36 mouse cellular contexts compared by ENCODE assay signal in the genomic region with DNA sequence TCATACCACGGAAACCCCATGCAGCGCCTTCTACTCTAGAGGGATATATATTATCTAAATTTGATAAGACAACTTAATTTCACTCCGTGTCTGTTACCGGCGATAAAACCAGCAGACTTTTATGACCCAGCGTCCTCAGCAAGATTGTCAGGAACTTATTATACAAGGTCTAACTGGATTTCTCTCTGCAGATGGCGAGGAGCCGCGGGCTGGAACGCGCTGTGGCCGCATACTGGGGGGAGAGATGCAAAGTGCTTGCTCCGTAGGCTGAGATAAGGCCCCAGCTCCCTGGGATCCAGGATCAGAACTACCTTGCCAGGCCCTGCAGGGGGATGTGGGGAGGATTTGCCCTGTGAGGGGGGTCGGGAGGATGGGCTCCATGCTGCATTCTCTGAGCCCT. TPM values are rescaled to one million over a fixed set of nuclear protein-coding genes. Genes with fewer than 3 reads are reported as not detected.
A peak's percentile ranks its signal among the peaks of the same experiment; 100 is the strongest.
DNase-seq lines count a peak whose midpoint lies in the region; ATAC-seq and TF ChIP-seq lines count a peak whose summit lies in the region.
"Had no signal": no experiment of that assay in that cellular context is flagged by ENCODE, and none has a peak within 500 bp of the region (broad histone marks: within the 10 kb centered on the region; RNA-seq: fewer than 3 reads in every experiment).

No protein-coding gene starts in this region.

- H3K4me1 ChIP-seq in midbrain, embryonic 13.5 days (replicated peaks): peaks cover 25% of the 10 kb centered on the region
- H3K4me1 ChIP-seq in midbrain, embryonic 10.5 days: peaks cover 14% of the 10 kb centered on the region
- H3K4me1 ChIP-seq in testis, adult 2 months (ENCODE audit: control insufficient read depth, insufficient read depth, low read length): no peaks in the 10 kb centered on the region
- H3K4me1 ChIP-seq in midbrain, embryonic 15.5 days: peaks cover 18% of the 10 kb centered on the region; the same call in 1 of the 2 replicates
- H3K4me1 ChIP-seq: embryonic facial prominence, embryonic 13.5 days; heart, embryonic 13.5 days had no signal

- H3K9me3 ChIP-seq in midbrain, embryonic 13.5 days: no peaks in the 10 kb centered on the region
- no peaks in the 10 kb centered on the region for H3K9me3 ChIP-seq in midbrain, embryonic 10.5 days (replicated peaks)
- H3K9me3 ChIP-seq in midbrain, embryonic 15.5 days: no peaks in the 10 kb centered on the region
- H3K9me3 ChIP-seq: embryonic facial prominence, embryonic 10.5 days; embryonic facial prominence, embryonic 13.5 days; forebrain, embryonic 12.5 days; forebrain, embryonic 15.5 days; heart, embryonic 10.5 days; heart, embryonic 13.5 days; hindbrain, embryonic 12.5 days; hindbrain, embryonic 15.5 days had no signal

- no peak for DNase-seq in midbrain, embryonic 10.5 days (ENCODE audit: low spot score)
- no peak for DNase-seq in testis, postnatal 14 days (ENCODE audit: low spot score)
- DNase-seq in right cerebral cortex, postnatal 36 days (ENCODE audit: low spot score in 2 of 2): no peak
- DNase-seq in heart, postnatal 25 days (ENCODE audit: low spot score): no peak
- DNase-seq: adrenal gland, adult 8-10 months; B cell, adult 2 months; cerebellum, adult 11-12 months; cerebellum, adult 8-10 months; cerebellum, postnatal 10 days; cerebellum, postnatal 36 days; embryo, embryonic 11 days; gastrocnemius, postnatal 10 days; gastrocnemius, postnatal 36 days; heart, adult 2 months; heart, postnatal 14 days had no signal

- no peak for TF ChIP-seq POLR2A in testis, adult 2 months (IDR thresholded peaks at IDR 0.05; ENCODE audit: control insufficient read depth, low read depth, low read length)

- H3K27me3 ChIP-seq in midbrain, embryonic 13.5 days: peaks cover 10% of the 10 kb centered on the region; the same call in 1 of the 2 replicates
- peaks cover 24% of the 10 kb centered on the region for H3K27me3 ChIP-seq in midbrain, embryonic 10.5 days (ENCODE audit: low read depth, poor library complexity, severe bottlenecking)
- H3K27me3 ChIP-seq in testis, adult 2 months (ENCODE audit: control insufficient read depth, insufficient read depth, low read length): no peaks in the 10 kb centered on the region
- H3K27me3 ChIP-seq in midbrain, embryonic 15.5 days (replicated peaks): 0 out of 2 replicates have a peak, but pooled peaks cover 3% of the 10 kb centered on the region
- H3K27me3 ChIP-seq: forebrain, embryonic 15.5 days had no signal

- no peak overlapping the region for H3K9ac ChIP-seq in midbrain, embryonic 13.5 days (replicated peaks)
- no peak overlapping the region for H3K9ac ChIP-seq in midbrain, embryonic 15.5 days
- H3K9ac ChIP-seq: embryonic facial prominence, embryonic 13.5 days; forebrain, embryonic 12.5 days; forebrain, embryonic 15.5 days; heart, embryonic 13.5 days; hindbrain, embryonic 12.5 days; hindbrain, embryonic 15.5 days had no signal

- TF ChIP-seq CTCF in testis, adult 2 months (IDR thresholded peaks at IDR 0.05; ENCODE audit: control insufficient read depth, insufficient read depth, insufficient replicate concordance, low read depth, low read length): no peak

- intact Hi-C loops in heart, postnatal 25 days (cut with DNase I): no loop called here

- H3K4me2 ChIP-seq in midbrain, embryonic 13.5 days (replicated peaks): no peak overlapping the region
- no peak overlapping the region for H3K4me2 ChIP-seq in midbrain, embryonic 15.5 days
- H3K4me2 ChIP-seq: embryonic facial prominence, embryonic 13.5 days; forebrain, embryonic 12.5 days; forebrain, embryonic 15.5 days; heart, embryonic 13.5 days; hindbrain, embryonic 12.5 days; hindbrain, embryonic 15.5 days had no signal

- H3K36me3 ChIP-seq in midbrain, embryonic 13.5 days: no peaks in the 10 kb centered on the region
- H3K36me3 ChIP-seq in midbrain, embryonic 10.5 days: no peaks in the 10 kb centered on the region
- H3K36me3 ChIP-seq in testis, adult 2 months (ENCODE audit: control insufficient read depth, insufficient read depth, low read length): no peaks in the 10 kb centered on the region
- no peaks in the 10 kb centered on the region for H3K36me3 ChIP-seq in midbrain, embryonic 15.5 days (replicated peaks)
- H3K36me3 ChIP-seq: embryonic facial prominence, embryonic 10.5 days; embryonic facial prominence, embryonic 13.5 days; forebrain, embryonic 12.5 days; forebrain, embryonic 15.5 days; G1E; heart, embryonic 10.5 days; heart, embryonic 13.5 days; hindbrain, embryonic 12.5 days; hindbrain, embryonic 15.5 days had no signal

- 46% methylated on average over 14 of the region's 14 CpGs for WGBS in midbrain, embryonic 13.5 days
- 48% methylated on average over 14 of the region's 14 CpGs for WGBS in midbrain, embryonic 10.5 days
- WGBS in midbrain, embryonic 15.5 days: 35% methylated on average over 14 of the region's 14 CpGs

- H3K27ac ChIP-seq in midbrain, embryonic 13.5 days: no peak overlapping the region
- no peak overlapping the region for H3K27ac ChIP-seq in midbrain, embryonic 10.5 days (replicated peaks)
- H3K27ac ChIP-seq in testis, adult 2 months (ENCODE audit: control insufficient read depth, insufficient read depth, low read depth, low read length): no peak overlapping the region
- peak overlapping the region; percentile 60 for H3K27ac ChIP-seq in midbrain, embryonic 15.5 days
- H3K27ac ChIP-seq: embryonic facial prominence, embryonic 10.5 days; embryonic facial prominence, embryonic 13.5 days; forebrain, embryonic 12.5 days; forebrain, embryonic 15.5 days; heart, adult 2 months; heart, embryonic 10.5 days; heart, embryonic 13.5 days; hindbrain, embryonic 12.5 days; hindbrain, embryonic 15.5 days had no signal

- no peak overlapping the region for H3K4me3 ChIP-seq in midbrain, embryonic 13.5 days (replicated peaks)
- no peak overlapping the region for H3K4me3 ChIP-seq in midbrain, embryonic 10.5 days
- peak overlapping the region; percentile 58 for H3K4me3 ChIP-seq in testis, adult 2 months (ENCODE audit: control insufficient read depth, low read depth, low read length)
- H3K4me3 ChIP-seq in midbrain, embryonic 15.5 days: no peak overlapping the region
- H3K4me3 ChIP-seq: embryonic facial prominence, embryonic 10.5 days; embryonic facial prominence, embryonic 13.5 days; erythroblast, embryonic 14.5 days; forebrain, embryonic 12.5 days; forebrain, embryonic 15.5 days; heart, adult 2 months; heart, embryonic 10.5 days; heart, embryonic 13.5 days; hindbrain, embryonic 12.5 days; hindbrain, embryonic 15.5 days had no signal

- ATAC-seq in midbrain, embryonic 13.5 days: peak; percentile 51; the same call in 1 of the 2 replicates
- ATAC-seq in midbrain, embryonic 15.5 days (replicated peaks): peak; percentile 31; the same call in 1 of the 2 replicates
- ATAC-seq: activated CD4-positive, CD25-positive, alpha-beta regulatory T cell, adult 4 months; forebrain, embryonic 15.5 days had no signal

RNA-seq across cellular contexts. Expression of a gene that starts 1.1 kb away (rescaled TPM):
- polyA plus RNA-seq in midbrain, embryonic 13.5 days (2015; fragmentation: Nextera tagmentation; extraction: Ambion mirVana): not detected in 2 replicates
- not detected in 2 replicates for polyA plus RNA-seq in midbrain, embryonic 10.5 days (2016; fragmentation: Nextera tagmentation; extraction: Ambion mirVana)
- 26.9 and 28.7 TPM in 2 replicates for polyA plus RNA-seq in testis, adult 2 months (2012; rRNA removed)
- polyA plus RNA-seq in midbrain, embryonic 15.5 days (2015; fragmentation: Nextera tagmentation; extraction: Ambion mirVana): not detected in 2 replicates
- not detected for total RNA-seq in heart, postnatal 25 days (2021)
- total RNA-seq: adrenal gland, adult 8-10 months; adrenal gland, postnatal 4 days; CH12.LX; G1E; gastrocnemius, adult 18-20 months; gastrocnemius, postnatal 10 days; gastrocnemius, postnatal 36 days; granulocyte monocyte progenitor cell, adult 5-6 weeks; heart, adult 2 months; heart, postnatal 14 days; hematopoietic stem cell, adult 5-6 weeks had no signal
- polyA plus RNA-seq: activated CD4-positive, CD25-positive, alpha-beta regulatory T cell, adult 4 months; cortical plate, adult 2 months; embryonic facial prominence, embryonic 10.5 days; embryonic facial prominence, embryonic 13.5 days; erythroblast, embryonic 14.5 days; forebrain, embryonic 12.5 days; forebrain, embryonic 15.5 days; G1E; heart, adult 2 months; heart, embryonic 10.5 days; heart, embryonic 13.5 days; heart, embryonic 16.5 days; hindbrain, embryonic 12.5 days; hindbrain, embryonic 15.5 days had no signal

RNA-seq across cellular contexts. Expression of a gene that starts 34.0 kb away (rescaled TPM):
- polyA plus RNA-seq in midbrain, embryonic 13.5 days (2015; fragmentation: Nextera tagmentation; extraction: Ambion mirVana): 7.6 and 8.6 TPM in 2 replicates
- 6.4 and 8.1 TPM in 2 replicates for polyA plus RNA-seq in midbrain, embryonic 10.5 days (2016; fragmentation: Nextera tagmentation; extraction: Ambion mirVana)
- polyA plus RNA-seq in testis, adult 2 months (2012; rRNA removed): 0.54 and 0.99 TPM in 2 replicates
- polyA plus RNA-seq in midbrain, embryonic 15.5 days (2015; fragmentation: Nextera tagmentation; extraction: Ambion mirVana): 5.5 and 6.3 TPM in 2 replicates
- 1 to 10 TPM; 1.9 to 3.6 TPM for total RNA-seq in heart, postnatal 25 days (2021)
- total RNA-seq: granulocyte monocyte progenitor cell, adult 5-6 weeks had no signal
- polyA plus RNA-seq: G1E had no signal

RNA-seq across cellular contexts. Expression of a gene that starts 54.8 kb away (rescaled TPM):
- 132 and 137 TPM in 2 replicates for polyA plus RNA-seq in midbrain, embryonic 13.5 days (2015; fragmentation: Nextera tagmentation; extraction: Ambion mirVana)
- 95.1 and 109 TPM in 2 replicates for polyA plus RNA-seq in midbrain, embryonic 10.5 days (2016; fragmentation: Nextera tagmentation; extraction: Ambion mirVana)
- 37.0 and 40.3 TPM in 2 replicates for polyA plus RNA-seq in testis, adult 2 months (2012; rRNA removed)
- 123 and 126 TPM in 2 replicates for polyA plus RNA-seq in midbrain, embryonic 15.5 days (2015; fragmentation: Nextera tagmentation; extraction: Ambion mirVana)
- 10 to 100 TPM; 19.1 to 19.5 TPM for total RNA-seq in heart, postnatal 25 days (2021)

Comparison
In these comparisons a context has a peak if more than half of its experiments do, and no peak if none do; other contexts are left out.
1. RNA of a gene that starts 1.1 kb away (polyA plus RNA-seq): 26.9 to 28.7 TPM in testis, adult 2 months; not detected in midbrain, embryonic 13.5 days, not detected in midbrain, embryonic 10.5 days and not detected in midbrain, embryonic 15.5 days; every median in the first group is over 10 times any median in the second.